ENCODE assay signal across 8 mouse cellular contexts in genomic region chr2:44557669-44558281, GRCm38 (mm10).
DNase-seq lines count a peak whose midpoint lies in the region; ATAC-seq lines count a peak whose summit lies in the region.

No protein-coding gene starts in this region.

- no peak for ATAC-seq in hindbrain, embryonic 14.5 days (ENCODE audit: low FRiP score)
- ATAC-seq in neural tube, embryonic 11.5 days (ENCODE audit: insufficient read depth, low FRiP score, low TSS enrichment) = 0 out of 2 replicates have a peak, but pooled peaks have one; percentile 3

- peaks cover 32% of the 10 kb centered on the region for H3K4me1 ChIP-seq in forebrain, embryonic 10.5 days
- peaks cover 12% of the 10 kb centered on the region for H3K4me1 ChIP-seq in hindbrain, embryonic 14.5 days (replicated peaks; ENCODE audit: control insufficient read depth, insufficient read depth, low read length)
- H3K4me1 ChIP-seq in neural tube, embryonic 11.5 days (ENCODE audit: control insufficient read depth, insufficient read depth, low read length) = peaks cover 3% of the 10 kb centered on the region

- peak; percentile 19 for DNase-seq in layer of hippocampus, adult 11-12 months (ENCODE audit: low spot score)
- DNase-seq in layer of hippocampus, postnatal 10 days (ENCODE audit: low spot score in 2 of 2) = no peak
- no peak for DNase-seq in forebrain, embryonic 10.5 days (ENCODE audit: extremely low spot score, low spot score)
- no peak for DNase-seq in hindbrain, embryonic 14.5 days (ENCODE audit: low spot score)
- no peak for DNase-seq in neural tube, embryonic 11.5 days (ENCODE audit: low spot score)
- DNase-seq in thymus, postnatal 14 days = no peak
- no peak for DNase-seq in thymus, postnatal 10 days (ENCODE audit: low spot score in 2 of 2)
- no peak for DNase-seq in gastrocnemius, postnatal 14 days

- H3K9ac ChIP-seq in hindbrain, embryonic 14.5 days = peak overlapping the region; percentile 71; the same call in 1 of the 2 replicates
- no peak overlapping the region for H3K9ac ChIP-seq in neural tube, embryonic 11.5 days (ENCODE audit: low read length)

- intact Hi-C loops in gastrocnemius, postnatal 14 days (cut with DNase I; ENCODE audit: low total_unique reads) = no loop called here

- H3K36me3 ChIP-seq in forebrain, embryonic 10.5 days (replicated peaks) = no peaks in the 10 kb centered on the region
- H3K36me3 ChIP-seq in hindbrain, embryonic 14.5 days (replicated peaks; ENCODE audit: control insufficient read depth, insufficient read depth) = no peaks in the 10 kb centered on the region
- H3K36me3 ChIP-seq in neural tube, embryonic 11.5 days (ENCODE audit: control insufficient read depth, insufficient read depth, low read length) = no peaks in the 10 kb centered on the region

- H3K9me3 ChIP-seq in forebrain, embryonic 10.5 days = no peaks in the 10 kb centered on the region
- no peaks in the 10 kb centered on the region for H3K9me3 ChIP-seq in hindbrain, embryonic 14.5 days (ENCODE audit: control insufficient read depth, low read length)
- H3K9me3 ChIP-seq in neural tube, embryonic 11.5 days (ENCODE audit: control insufficient read depth, low read length) = no peaks in the 10 kb centered on the region

- H3K27ac ChIP-seq in forebrain, embryonic 10.5 days = no peak overlapping the region
- H3K27ac ChIP-seq in hindbrain, embryonic 14.5 days = no peak overlapping the region
- H3K27ac ChIP-seq in neural tube, embryonic 11.5 days (ENCODE audit: low read depth, low read length) = no peak overlapping the region

- H3K4me2 ChIP-seq in hindbrain, embryonic 14.5 days (replicated peaks) = peak overlapping the region; percentile 98
- H3K4me2 ChIP-seq in neural tube, embryonic 11.5 days (ENCODE audit: low read depth) = peak overlapping the region; percentile 93

- 38% methylated on average over 12 of the region's 12 CpGs for WGBS in forebrain, embryonic 10.5 days
- 50% methylated on average over 12 of the region's 12 CpGs for WGBS in hindbrain, embryonic 14.5 days
- 44% methylated on average over 12 of the region's 12 CpGs for WGBS in neural tube, embryonic 11.5 days

- peaks cover 61% of the 10 kb centered on the region for H3K27me3 ChIP-seq in forebrain, embryonic 10.5 days (ENCODE audit: poor library complexity, severe bottlenecking)
- H3K27me3 ChIP-seq in hindbrain, embryonic 14.5 days (ENCODE audit: control insufficient read depth, insufficient read depth, low read length) = peaks cover 6% of the 10 kb centered on the region; the same call in 1 of the 2 replicates
- no peaks in the 10 kb centered on the region for H3K27me3 ChIP-seq in neural tube, embryonic 11.5 days (ENCODE audit: control insufficient read depth, insufficient read depth, low read length)

- H3K4me3 ChIP-seq in forebrain, embryonic 10.5 days = peak overlapping the region; percentile 55
- H3K4me3 ChIP-seq in hindbrain, embryonic 14.5 days (replicated peaks; ENCODE audit: low read length) = peak overlapping the region; percentile 50
- H3K4me3 ChIP-seq in neural tube, embryonic 11.5 days (ENCODE audit: low read depth, low read length) = no peak overlapping the region
